Mouse (Mus musculus): ENCODE results near the gene Dexi.

Dexi gene

DNA sequence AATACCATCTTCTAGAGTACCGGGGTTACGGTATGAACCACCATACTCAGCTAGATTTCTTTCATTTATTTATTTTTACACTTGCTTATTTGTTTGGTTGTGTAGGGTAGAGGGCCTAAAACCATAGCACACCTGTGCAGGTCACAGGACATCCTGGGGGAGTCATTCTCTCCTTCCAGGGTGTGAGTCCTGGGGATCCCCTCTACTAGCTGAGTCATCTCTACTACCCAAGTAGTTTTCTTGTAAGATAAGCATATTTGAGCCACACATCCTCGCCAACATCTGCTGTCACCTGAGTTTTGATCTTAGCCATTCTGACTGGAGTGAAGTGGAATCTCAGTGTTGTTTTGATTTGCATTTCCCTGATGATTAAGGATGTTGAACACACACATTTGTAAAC, 50.3 kb downstream of the Dexi start:
- no peak for DNase-seq

DNA sequence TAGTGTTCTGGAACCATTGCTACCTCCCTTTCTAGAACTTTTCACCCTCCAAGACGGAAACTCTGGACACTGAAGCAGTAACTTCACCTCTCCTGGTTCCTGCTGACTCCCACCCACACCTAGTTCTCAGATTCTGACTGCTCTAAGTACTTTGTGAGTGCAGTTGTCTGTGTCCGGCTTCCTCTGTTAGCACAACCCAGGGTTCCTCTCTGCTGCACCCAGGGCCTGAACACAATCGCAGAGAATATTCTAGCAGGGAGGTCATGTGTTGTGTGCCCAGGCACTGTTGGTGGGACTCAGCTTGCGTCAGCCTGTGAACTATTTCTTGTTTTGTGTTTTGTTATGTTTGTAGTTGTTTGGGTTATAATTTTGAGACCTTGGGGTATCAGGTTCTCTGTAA, 51.1 kb downstream of the Dexi start:
- DNase-seq, result no peak

DNA sequence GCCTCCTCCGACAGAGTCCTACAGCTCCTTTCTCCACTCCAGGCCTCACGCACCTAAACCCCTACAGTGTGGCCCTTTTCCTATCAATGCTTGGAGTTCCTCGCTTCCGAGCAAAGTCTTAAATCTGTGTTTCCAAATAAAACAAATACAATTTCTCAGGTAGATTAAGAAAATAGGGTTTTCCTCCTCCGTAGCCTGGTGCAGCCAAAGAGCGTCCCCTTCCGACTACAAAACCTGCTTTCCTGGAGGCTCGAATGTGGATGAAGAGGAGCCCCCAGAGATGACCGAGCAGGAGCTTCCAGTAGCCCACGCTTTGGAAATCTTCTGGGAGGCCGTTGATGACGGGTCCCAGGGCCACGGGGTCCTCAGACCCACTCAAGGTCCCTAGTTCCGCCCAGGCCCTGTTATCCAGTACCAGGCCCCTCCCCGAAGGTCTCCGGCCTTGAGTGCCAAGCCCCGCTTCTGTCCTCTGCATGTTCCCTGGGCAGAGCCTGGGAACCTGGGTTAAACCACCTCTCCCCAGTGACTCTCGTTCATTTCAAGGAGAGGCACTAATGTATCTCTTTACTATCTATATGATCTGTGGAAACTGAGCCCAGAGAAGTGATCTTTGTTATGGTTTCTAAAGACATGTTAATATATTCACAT, 52.2 kb downstream of the Dexi start:
- DNase-seq, result no peak

DNA sequence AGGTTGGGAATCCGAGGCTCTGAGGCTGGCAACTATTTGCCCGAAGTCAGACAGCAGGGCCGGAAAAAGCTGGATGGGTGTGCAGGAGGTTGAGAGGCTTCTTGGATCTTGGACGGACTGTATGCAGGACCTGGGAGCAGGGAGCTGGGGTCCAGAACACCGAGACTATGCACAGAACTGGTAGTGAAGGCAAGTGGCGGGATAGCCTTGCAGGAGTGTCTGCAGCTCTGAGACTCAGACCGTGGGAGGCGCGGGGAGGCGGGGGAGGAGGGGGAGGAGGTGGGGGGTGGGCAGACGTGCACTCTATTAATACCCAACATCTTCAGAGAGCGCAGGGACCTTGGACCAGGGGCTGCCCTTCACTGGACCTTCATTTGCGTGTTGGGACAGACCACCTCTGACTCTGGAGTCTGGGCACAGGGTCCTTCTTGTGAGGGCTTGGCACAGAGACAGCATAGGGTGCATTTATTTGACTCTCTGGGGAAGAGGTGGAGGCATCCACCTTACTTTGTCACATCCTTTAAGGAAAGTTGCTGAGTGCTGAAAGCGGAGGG, 52.9 kb downstream of the Dexi start:
- no peak for DNase-seq

DNA sequence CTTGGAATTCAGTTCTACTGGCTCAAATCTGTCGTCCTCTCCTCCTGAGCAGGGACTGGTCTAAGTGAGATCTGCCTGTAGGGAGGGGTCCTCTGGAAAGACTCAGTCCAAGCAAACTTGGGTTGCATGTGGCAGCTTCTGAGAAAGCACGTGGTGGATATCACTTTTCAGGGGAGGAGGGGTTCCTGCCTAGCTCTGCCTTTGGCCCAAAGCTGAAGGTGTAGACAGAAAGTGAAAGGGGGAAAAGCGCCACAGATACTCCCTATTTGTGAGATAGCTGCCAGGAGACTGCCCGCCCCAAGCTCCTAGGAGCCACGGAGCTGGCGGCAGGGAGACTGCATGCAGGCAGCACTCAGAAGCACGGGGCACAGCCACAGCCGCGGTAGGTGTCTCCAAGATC, 53.4 kb downstream of the Dexi start:
- peak in 1 of 2 experiments; percentile 20 for DNase-seq

DNA sequence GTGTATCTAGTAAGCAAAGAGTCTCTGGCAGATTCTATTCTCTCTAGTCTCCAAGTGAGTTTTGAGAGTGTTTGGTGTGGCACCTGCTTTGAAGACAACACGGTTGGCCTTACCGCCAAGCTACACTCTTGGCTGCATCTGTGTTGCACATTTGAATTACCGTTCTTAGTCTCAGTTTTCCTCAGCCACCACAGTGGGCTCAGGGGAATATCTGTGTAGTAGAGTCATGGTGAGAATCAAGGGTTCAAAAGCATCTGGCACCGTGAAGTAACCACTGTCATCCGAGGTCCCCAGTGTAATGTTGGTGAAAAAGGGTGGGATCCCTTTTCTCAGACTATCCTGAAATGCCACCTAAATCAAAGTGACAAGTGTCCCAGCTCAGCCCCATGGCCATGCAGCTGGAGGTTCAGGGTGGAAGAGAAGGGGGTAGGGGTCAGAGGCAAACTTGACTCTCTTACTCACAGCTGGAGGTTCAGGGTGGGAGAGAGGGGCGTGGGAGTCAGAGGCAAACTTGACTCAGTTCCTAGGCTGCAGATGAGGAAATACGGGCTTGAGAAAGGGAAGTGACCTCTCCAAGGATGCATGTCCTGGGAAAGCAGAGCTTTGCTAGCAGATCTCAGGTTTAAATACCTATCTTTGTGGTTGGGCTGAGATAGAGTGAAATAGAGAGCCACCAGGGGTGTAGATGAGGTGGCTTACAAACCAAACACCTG, 53.9 kb downstream of the Dexi start:
- no peak for DNase-seq

DNA sequence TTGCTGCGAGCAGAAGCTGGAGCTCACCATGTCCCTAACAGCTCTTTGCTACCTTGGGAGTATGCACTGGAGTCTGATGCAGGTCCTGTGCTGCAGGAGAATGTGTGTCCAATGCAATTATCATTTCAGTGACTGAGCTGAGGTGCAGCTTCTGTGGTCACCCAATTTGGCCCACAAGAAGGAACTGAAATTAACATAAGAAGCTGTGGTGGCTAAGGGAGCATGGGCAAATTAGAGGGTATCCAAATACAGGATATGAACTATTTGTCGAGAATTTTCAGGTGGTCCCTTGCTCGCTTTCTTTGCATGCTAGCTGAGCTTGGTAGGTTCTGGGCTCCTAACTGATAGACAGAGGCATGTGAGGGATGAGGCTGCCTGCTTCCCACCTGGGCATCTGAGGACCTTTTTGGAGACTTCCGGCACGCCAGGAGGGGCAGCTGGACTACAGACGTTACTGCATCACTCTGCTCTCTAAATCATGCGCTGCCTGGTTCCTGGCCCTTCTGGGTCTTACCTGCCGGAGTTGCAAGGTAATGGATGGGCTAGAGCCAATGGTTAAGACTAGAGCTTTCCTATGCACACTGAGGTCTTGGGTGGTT, 54.9 kb downstream of the Dexi start:
- DNase-seq, result no peak

DNA sequence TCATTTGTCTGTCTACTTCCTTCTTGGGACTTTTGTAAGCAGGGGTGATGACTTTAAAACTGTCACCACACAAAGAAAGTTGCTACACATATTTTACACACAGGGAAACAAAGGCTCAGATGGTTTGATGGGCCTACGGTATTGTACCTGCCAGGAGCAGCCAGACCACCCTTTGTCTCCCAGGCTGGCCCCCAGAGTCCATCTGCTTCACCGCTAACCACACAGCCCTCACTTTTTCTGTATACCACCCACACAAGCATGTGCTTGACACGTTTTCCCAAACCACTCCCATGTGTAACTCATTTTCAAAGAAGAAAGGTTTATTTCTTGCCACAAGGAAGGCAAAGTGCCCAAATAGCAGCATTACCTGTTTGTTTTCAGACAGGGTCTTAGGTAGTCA, 55.9 kb downstream of the Dexi start:
- DNase-seq, result no peak

DNA sequence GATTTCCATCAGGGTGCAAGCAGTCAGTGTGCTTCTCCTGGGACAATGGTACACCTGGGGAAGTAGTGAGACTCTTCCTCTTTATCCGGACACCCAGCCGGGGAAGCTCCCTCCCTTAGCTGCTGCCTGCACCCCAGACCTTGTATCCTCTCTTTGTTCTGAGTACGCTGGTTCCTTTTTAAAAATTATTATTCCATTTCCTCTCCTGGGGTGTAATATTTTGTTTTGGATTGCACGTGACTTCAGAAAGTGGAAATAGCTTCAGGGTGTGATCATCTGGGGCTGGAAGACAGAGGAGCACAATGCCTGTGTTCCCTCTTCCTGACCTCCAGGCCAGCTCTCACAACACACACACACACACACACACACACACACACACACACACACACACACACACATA, 60.5 kb downstream of the Dexi start:
- peak; percentile 33 to 51 for DNase-seq

DNA sequence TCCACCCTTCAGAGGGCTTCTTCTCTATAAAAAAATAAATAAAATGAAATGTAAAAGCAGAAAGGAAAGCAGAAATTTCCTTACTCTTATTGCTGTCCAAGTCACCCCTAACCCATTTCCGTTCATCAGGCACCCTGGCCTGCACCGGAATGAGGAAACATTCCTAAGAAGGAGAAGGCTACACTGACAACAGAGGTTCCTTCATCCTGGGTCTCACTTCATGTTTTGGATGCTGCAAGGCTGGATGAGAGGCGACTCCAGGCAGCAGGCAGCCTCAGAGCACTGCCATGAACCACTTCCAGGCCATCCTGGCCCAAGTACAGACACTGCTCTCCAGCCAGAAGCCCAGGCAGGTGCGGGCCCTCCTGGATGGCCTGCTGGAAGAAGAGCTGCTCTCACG, 63.0 kb downstream of the Dexi start, which contains the start of gene Ciita:
Gene Ciita, plus strand, starts transcription at position 203 of the 400 bp plus-strand sequence.
- DNase-seq, result no peak

DNA sequence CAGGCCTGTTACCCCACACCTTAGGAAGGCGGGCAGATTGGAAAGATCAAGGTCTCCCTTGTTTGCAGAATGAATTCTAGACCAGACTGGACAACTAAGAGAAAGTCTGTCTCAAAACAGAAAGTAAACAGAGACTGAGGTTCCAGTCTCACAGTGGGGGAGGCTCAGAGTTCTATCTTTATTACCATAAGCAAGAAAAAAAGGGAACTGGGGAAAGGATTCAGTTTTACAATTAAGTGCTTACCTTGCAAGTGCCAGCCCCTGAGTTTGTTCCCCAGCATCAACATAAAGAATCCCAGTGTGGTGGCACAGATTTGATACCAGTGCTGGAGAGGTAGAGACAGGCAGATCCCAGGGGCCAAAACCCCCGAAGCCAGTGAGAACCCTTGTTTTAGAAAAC, 66.9 kb downstream of the Dexi start:
- no peak for DNase-seq

DNA sequence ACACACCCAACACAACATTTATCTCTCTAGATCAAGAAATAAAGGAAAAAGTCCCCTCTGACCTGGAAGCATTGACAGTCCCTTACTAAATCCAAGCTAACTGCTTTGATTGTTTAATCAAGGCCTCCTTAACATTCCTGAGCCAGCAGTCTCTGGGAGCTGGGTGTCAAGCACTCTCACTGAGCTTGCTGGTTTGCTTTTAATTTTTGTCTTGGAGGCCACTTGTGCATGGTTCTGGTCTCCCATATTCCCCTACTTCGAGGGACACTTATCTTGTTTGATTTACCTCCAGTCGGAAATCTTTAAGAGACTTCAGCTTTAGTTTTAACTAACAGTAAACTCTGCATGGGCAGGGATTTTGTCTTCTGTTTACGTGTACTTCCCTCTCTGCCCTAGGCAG, 67.9 kb downstream of the Dexi start:
- DNase-seq, result no peak

DNA sequence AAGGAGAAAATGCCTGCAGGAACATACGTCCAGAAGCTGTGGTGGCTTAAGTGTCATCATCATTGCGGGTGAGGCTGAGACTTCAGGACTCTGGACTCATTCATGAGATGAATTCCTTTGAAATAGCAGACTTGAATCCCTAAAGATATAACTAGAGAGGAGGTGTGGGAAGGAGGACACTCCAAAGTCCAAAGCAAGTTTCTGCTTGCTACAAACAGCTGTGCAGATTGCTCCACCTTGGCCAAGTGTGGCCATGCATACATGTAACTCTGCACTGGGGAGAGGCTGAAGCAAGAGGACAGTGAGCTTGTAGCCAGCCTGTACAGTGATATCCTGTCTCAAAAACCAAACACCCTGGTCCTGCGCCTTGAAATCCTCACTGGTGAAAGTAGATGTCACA, 70.9 kb downstream of the Dexi start:
- peak; percentile 39 to 41 for DNase-seq

DNA sequence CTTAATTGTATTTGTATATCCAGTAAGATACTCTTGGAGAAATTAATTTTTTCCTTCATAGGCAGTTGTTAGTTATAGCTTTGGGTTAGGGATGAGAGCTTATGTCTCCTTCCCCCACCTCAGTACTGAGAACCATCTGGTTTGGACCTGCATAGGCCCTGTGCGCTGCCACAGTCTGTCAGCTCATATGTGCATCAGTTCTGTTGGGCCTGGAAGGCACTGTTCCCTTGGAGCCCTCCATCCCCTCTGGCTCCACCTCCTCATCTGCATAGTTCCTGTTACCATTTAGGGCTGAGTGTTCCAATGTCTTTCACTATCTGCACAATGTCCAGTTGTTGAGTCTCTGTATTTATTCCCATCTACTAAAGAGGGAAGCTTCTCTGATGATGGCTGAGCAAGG, 74.7 kb downstream of the Dexi start:
- DNase-seq, result no peak

DNA sequence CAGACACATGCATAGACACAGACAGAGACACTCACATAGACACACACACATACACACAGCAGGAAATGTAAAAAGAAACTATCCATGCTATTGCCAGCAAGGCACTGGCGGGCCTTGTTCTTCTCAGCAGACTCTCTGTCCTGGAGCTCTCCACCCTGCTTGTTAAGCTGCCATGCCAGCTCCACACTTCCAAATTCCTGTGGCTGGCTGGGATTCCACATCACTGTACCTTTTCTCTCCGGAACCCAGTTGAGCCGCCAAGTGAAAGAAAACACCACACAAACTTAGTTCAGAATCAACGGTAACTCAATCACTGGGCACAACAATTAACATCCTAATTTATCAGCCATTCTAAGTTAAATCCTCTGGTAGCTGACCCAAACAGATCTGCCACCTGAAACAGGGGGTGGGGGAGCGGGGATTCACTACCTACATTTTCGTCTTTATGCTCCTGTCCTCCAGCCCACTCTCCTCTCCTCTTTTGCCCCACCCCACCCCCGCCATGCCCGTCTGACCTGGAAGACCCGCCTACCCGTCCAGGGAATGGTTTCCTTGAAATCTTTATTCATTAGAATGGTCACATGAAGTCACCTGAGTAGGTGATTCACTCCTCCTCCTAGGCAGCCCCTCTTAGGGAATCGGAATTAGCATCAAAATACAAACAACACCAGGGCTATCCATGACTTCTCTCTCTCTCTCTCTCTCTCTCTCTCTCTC, 75.3 kb downstream of the Dexi start:
- no peak for DNase-seq

DNA sequence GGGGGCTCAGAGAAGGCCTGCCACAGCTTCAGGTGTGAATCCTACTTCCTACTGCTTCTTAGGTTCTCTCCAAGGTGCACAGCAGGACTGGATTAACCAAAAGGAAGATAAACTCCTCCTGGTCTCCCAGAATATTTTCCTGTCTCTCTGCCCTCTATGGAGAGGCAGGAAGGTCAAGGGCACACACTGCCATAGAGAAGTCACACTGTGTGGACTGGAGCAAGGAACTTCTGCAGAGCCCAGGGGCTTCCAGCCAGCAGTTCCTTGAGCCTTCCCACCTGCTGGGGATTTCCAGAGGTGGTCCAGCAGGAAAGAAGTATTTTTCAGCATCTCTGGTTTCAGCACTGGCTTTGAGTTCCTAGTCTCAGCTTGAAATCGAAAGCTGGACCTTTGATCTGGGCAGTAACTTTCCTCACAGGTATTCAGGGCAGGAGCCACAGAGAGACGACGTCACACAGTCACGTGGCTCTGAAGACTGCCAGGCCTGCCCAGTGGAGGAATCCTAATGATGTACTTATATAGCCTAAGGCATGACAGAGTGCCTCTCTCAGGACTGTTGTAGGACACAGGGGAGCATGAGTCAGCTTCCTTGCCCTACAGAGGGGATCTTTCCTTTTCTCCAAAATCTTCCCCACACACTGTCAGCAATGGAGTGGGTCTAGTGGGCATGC, 77.7 kb downstream of the Dexi start:
- peak; percentile 62 to 66 for DNase-seq

DNA sequence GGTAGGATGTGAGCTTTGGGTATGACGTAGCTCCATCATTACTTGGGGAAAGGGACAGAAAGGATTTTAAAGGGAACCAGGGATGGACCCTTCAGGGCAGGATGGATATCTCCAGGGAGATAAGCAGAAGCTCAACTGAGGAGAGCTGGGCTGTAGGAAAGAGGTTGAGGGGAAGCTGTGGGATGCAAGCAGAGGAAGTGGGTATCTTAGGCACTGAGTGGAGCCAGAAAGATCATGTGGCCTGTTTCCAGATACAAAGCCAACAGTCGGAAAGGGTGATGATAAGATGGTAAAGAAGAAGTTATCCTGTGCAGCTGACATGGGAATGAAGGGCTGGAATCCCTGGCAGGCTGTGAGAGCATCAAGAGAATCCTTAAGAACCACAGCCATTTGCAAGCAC, 81.7 kb downstream of the Dexi start:
- no peak for DNase-seq

DNA sequence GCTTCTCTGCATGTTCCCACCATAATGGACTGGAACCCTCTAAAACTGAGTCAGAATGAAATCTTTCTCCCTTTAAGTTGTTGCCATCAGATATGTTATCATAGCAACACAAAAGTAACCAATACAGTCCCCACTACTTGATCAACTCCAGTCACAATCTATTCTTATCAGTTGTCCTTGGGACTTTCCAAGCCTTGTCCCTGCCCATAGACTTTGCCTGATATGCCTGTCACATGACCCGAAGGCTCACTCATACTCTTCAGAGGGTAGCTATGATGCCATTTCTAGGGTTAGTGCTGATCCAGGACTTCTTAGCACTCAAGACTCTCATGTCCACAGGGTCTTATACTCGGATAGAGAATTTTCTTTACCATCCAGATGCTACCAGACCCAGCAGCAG, 82.7 kb downstream of the Dexi start:
- no peak for DNase-seq

DNA sequence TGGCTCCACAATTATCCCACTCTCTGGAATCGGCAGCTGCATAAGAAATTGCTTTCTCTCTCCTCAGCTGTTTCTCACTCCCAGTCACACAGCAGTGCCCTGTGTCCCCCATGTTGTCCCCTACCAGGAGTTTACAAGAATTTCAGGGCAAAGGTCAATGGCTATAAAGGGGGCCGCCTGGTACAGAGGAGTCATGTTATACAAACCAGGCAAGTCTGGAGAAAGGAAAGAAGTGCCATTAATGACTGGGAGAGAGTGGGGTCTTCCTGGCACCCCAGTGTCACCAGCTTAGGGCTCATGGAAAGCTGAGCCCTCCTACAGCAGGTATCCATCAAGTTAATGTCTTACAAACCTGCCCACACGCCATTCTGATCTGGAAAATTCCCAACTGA, 88.3 kb downstream of the Dexi start:
- DNase-seq, result no peak

DNA sequence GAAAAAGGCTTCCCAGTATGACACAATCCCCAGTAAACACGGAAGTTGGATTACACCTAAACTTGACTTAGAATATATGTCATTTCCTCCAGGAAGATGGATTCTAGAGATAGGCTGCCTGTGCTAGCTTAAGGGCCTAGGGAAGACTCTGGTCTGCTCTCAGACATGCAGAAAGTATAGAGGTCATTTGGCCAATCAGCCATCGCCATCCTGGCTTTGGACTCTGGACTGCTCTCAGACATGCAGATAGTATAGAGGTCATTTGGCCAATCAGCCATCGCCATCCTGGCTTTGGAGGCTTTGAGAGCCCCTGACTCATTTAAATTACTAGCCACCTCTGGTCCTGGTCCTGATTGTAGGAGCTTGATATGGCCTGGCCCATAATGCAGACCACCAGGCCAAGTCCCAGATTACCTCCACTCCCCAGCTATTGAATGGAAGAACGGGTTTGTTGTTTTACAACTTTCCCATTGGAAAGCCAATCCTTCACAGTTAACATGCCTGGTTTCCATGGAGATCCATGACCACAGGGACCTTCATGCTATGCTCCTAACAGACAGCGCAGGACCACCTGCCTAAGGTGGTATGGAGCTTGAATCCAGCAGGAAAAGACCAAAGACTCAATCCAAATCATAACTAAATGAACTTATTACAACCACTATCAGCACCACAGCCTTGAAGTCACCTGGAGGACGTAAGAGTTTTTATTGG, 88.8 kb downstream of the Dexi start:
- no peak for DNase-seq

Data from kidney, adult 8-10 months (tissue).